Mouse (Mus musculus) v-Abl transformed pro-B cells (cell line): Measurements from ENCODE around the gene Chchd5.

Experiments used
- in situ Hi-C, 2 experiments: fragments of 400-800 bp; cut with MboI; formaldehyde crosslinking; loops; one replicate each; pipeline ENCODE4 v1.15.1; 2025; ENCODE audit not compliant: unreplicated experiment in 2 of 2

Gene Chchd5

GRCm38 (mm10) chr2:129151111-129151510, 21.6 kb downstream of the Chchd5 start:
- in situ Hi-C loops, result loop anchor here (25.0 kb wide), 1 partner anchor 261 kb away; no protein-coding TSS in a partner anchor

- in situ Hi-C loops, result loop anchor here (25.0 kb wide), 1 partner anchor 260 kb away; no protein-coding TSS in a partner anchor
These were observed 23.3 kb downstream of the Chchd5 start for GRCm38 (mm10) chr2:129152751-129153150.

GRCm38 (mm10) chr2:129164815-129165214, 35.3 kb downstream of the Chchd5 start:
- in situ Hi-C loops, result loop anchor here (25.0 kb wide), 1 partner anchor 247 kb away; no protein-coding TSS in a partner anchor

- in situ Hi-C loops, result loop anchor here (25.0 kb wide), 1 partner anchor 246 kb away; no protein-coding TSS in a partner anchor
These were observed 37.3 kb downstream of the Chchd5 start for GRCm38 (mm10) chr2:129166466-129167463.

GRCm38 (mm10) chr2:129173386-129173785, 43.9 kb downstream of the Chchd5 start:
- in situ Hi-C loops, result loop anchor here (10.0 to 25.0 kb wide), 2 partner anchors 239 to 301 kb away; no protein-coding TSS in a partner anchor

GRCm38 (mm10) chr2:129174474-129174873, 45.0 kb downstream of the Chchd5 start:
- in situ Hi-C loops, result loop anchor here (10.0 to 25.0 kb wide), 2 partner anchors 238 to 300 kb away; no protein-coding TSS in a partner anchor

GRCm38 (mm10) chr2:129175636-129176035, 46.1 kb downstream of the Chchd5 start:
- in situ Hi-C loops, result loop anchor here (5.0 to 10.0 kb wide), 3 partner anchors 82 to 299 kb away; no protein-coding TSS in a partner anchor

- in situ Hi-C loops, result loop anchor here (5.0 to 10.0 kb wide), 3 partner anchors 80 to 298 kb away; no protein-coding TSS in a partner anchor
These were observed 47.3 kb downstream of the Chchd5 start for GRCm38 (mm10) chr2:129176676-129177420.

GRCm38 (mm10) chr2:129177661-129178060, 48.2 kb downstream of the Chchd5 start:
- in situ Hi-C loops, result loop anchor here (5.0 to 10.0 kb wide), 3 partner anchors 80 to 297 kb away; no protein-coding TSS in a partner anchor

GRCm38 (mm10) chr2:129178182-129178908, 48.8 kb downstream of the Chchd5 start:
- in situ Hi-C loops, result loop anchor here (5.0 to 10.0 kb wide), 3 partner anchors 79 to 296 kb away; no protein-coding TSS in a partner anchor

- in situ Hi-C loops, result loop anchor here (5.0 to 10.0 kb wide), 3 partner anchors 77 to 295 kb away; no protein-coding TSS in a partner anchor
These were observed 50.7 kb downstream of the Chchd5 start for GRCm38 (mm10) chr2:129179946-129180853.

GRCm38 (mm10) chr2:129181509-129181908, 52.0 kb downstream of the Chchd5 start:
- in situ Hi-C loops, result loop anchor here in 1 of 2 experiments (5.0 kb wide), 1 partner anchor 234 kb away; no protein-coding TSS in a partner anchor

- in situ Hi-C loops, result loop anchor here in 1 of 2 experiments (5.0 kb wide), 1 partner anchor 235 kb away; no protein-coding TSS in a partner anchor
These were observed 52.9 kb downstream of the Chchd5 start for GRCm38 (mm10) chr2:129182412-129182811.

GRCm38 (mm10) chr2:129183561-129184031, 54.1 kb downstream of the Chchd5 start:
- in situ Hi-C loops, result loop anchor here in 1 of 2 experiments (5.0 kb wide), 1 partner anchor 236 kb away; no protein-coding TSS in a partner anchor
